Mouse (Mus musculus) left cerebral cortex, postnatal 10 days (tissue): Measurements from ENCODE around the gene Ripor1. TPM values are rescaled to one million over a fixed set of nuclear protein-coding genes. Genes with fewer than 3 reads are reported as not detected.

ENCODE experiments used
- DNase-seq, 2 experiments: peaks; one replicate each; pipeline ENCODE4 v3.0.0; 2021 to 2022; ENCODE audit warnings: low spot score in 2 of 2, mixed read lengths in 1 of 2; ENCODE audit errors: extremely low spot score in 1 of 2
- intact Hi-C: fragments of 180-260 bp; cut with DNase I; formaldehyde crosslinking; loops from one replicate; pipeline ENCODE4 v1.15.1; 2025
- total RNA-seq, 2 experiments: library from RNA; stranded (reverse); gene quantifications; 2 replicates each; pipeline ENCODE4 v1.2.3; 2021

Gene Ripor1
- total RNA-seq, 2 experiments from 2014 or later: 74.5 to 76.2 TPM

GRCm38 (mm10) chr8:105621841-105622240 lies 16.8 kb downstream of the Ripor1 start:
- no peak for DNase-seq
- intact Hi-C loops: no loop called here

GRCm38 (mm10) chr8:105622421-105622920 lies 17.4 kb downstream of the Ripor1 start:
- peak; percentile 92 to 95 for DNase-seq
- intact Hi-C loops: no loop called here

GRCm38 (mm10) chr8:105623118-105623517 lies 18.1 kb downstream of the Ripor1 start:
- intact Hi-C loops: no loop called here
- DNase-seq: peak in 1 of 2 experiments; percentile 86

GRCm38 (mm10) chr8:105623679-105624245 lies 18.7 kb downstream of the Ripor1 start:
- DNase-seq: no peak
- intact Hi-C loops: no loop called here

- intact Hi-C loops: no loop called here
- peak; percentile 62 to 66 for DNase-seq
Observed at GRCm38 (mm10) chr8:105624401-105624800, 19.3 kb downstream of the Ripor1 start.

GRCm38 (mm10) chr8:105624831-105625230 lies 19.8 kb downstream of the Ripor1 start:
- intact Hi-C loops: no loop called here
- DNase-seq: no peak

GRCm38 (mm10) chr8:105626086-105626485 lies 21.0 kb downstream of the Ripor1 start:
- intact Hi-C loops: no loop called here

GRCm38 (mm10) chr8:105629337-105629736 lies 24.3 kb downstream of the Ripor1 start:
- no peak for DNase-seq
- intact Hi-C loops: no loop called here

More at GRCm38 (mm10) chr8:105626086-105626485, 21.0 kb downstream of the Ripor1 start:
- no peak for DNase-seq

- no peak for DNase-seq
- intact Hi-C loops: loop anchor here (5.0 kb wide), 1 partner anchor 62 kb away; no protein-coding TSS in a partner anchor
Observed at GRCm38 (mm10) chr8:105634771-105635458, 29.9 kb downstream of the Ripor1 start.

- intact Hi-C loops: loop anchor here (5.0 kb wide), 1 partner anchor 62 kb away; no protein-coding TSS in a partner anchor
Observed at GRCm38 (mm10) chr8:105635481-105635880, 30.4 kb downstream of the Ripor1 start.

GRCm38 (mm10) chr8:105636018-105636962 lies 31.2 kb downstream of the Ripor1 start, which contains the start of gene Ctcf:
Ctcf (plus strand) TSS chr8:105636568.
- peak; percentile 86 to 96 for DNase-seq
- intact Hi-C loops: loop anchor here (5.0 kb wide), 1 partner anchor 61 kb away; no protein-coding TSS in a partner anchor

More at GRCm38 (mm10) chr8:105635481-105635880, 30.4 kb downstream of the Ripor1 start:
- peak in 1 of 2 experiments; percentile 29 for DNase-seq

- intact Hi-C loops: loop anchor here (5.0 kb wide), 1 partner anchor 60 kb away; no protein-coding TSS in a partner anchor
- peak in 1 of 2 experiments; percentile 76 for DNase-seq
Observed at GRCm38 (mm10) chr8:105636963-105637510, 32.0 kb downstream of the Ripor1 start, which contains the start of gene Agrp. Agrp (minus strand) TSS chr8:105637393.

- DNase-seq: no peak
- intact Hi-C loops: loop anchor here (5.0 kb wide), 1 partner anchor 60 kb away; no protein-coding TSS in a partner anchor
Observed at GRCm38 (mm10) chr8:105637601-105638041, 32.6 kb downstream of the Ripor1 start.

- DNase-seq: no peak
- intact Hi-C loops: loop anchor here (5.0 kb wide), 1 partner anchor 59 kb away; no protein-coding TSS in a partner anchor
Observed at GRCm38 (mm10) chr8:105638510-105638909, 33.5 kb downstream of the Ripor1 start.

- intact Hi-C loops: loop anchor here (5.0 kb wide), 1 partner anchor 57 kb away; no protein-coding TSS in a partner anchor
- DNase-seq: no peak
Observed at GRCm38 (mm10) chr8:105639835-105640234, 34.8 kb downstream of the Ripor1 start.

- intact Hi-C loops: no loop called here
Observed at GRCm38 (mm10) chr8:105640511-105640910, 35.5 kb downstream of the Ripor1 start.

GRCm38 (mm10) chr8:105645205-105645604 lies 40.1 kb downstream of the Ripor1 start:
- intact Hi-C loops: no loop called here
- DNase-seq: no peak

More at GRCm38 (mm10) chr8:105640511-105640910, 35.5 kb downstream of the Ripor1 start:
- DNase-seq: no peak

GRCm38 (mm10) chr8:105648929-105649328 lies 43.9 kb downstream of the Ripor1 start:
- intact Hi-C loops: no loop called here
- no peak for DNase-seq
